ENCODE assay signal across 7 mouse cellular contexts in the genomic region with DNA sequence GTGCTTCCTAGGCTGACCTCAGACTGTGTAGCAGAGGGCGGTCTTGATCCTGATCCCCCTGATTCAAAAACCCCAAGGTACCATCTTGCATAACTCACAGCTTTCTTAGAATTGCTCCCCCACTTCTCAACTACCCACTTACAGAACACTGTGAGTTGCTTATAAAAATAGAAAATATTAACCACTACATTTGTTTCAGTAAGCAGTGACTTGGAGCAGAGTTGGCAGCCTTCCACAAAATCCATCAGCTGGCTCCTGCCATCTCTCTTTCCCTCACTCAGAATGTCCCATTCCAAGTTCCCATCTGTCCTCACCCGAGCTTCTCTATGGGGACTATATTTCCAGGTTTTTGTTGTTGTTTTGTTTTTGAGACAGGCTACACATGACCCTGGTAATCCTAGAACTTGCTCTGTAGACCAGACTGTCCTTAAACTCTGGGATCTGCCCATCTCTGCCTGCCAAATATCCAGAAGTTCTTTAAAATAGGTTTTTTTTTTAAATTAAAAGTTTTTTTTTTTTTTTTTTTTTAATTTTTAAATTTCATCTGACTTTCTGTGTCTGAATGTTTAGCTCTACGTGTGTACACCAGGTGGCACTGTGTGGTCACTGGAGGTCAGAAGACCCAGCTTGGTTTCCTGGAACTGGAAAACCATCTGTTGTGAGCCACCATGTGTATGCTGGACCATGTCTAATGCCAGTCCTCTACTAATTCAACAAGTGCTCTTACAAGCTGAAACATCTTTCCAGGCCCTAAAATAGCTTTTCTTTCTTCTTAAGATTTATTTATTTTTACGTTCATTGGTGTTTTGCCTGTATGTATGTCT. TPM values are rescaled to one million over a fixed set of nuclear protein-coding genes. Genes with fewer than 3 reads are reported as not detected.
DNase-seq lines count a peak whose midpoint lies in the region; ATAC-seq lines count a peak whose summit lies in the region.

No protein-coding gene starts in this region.

- peaks cover 10% of the 10 kb centered on the region for H3K4me1 ChIP-seq in hindbrain, embryonic 10.5 days (replicated peaks)
- H3K4me1 ChIP-seq in hindbrain, embryonic 13.5 days (replicated peaks), result peaks cover 13% of the 10 kb centered on the region

- DNase-seq in hindbrain, embryonic 10.5 days (ENCODE audit: low spot score), result peak; percentile 33
- DNase-seq in urinary bladder, postnatal 14 days (ENCODE audit: low spot score), result peak; percentile 42
- DNase-seq in urinary bladder, adult 2 months (ENCODE audit: low spot score), result no peak
- peak; percentile 44 for DNase-seq in c-Kit-positive CD71-positive TER-119-positive erythroid progenitor cells, embryonic 14.5 days (ENCODE audit: low spot score)
- peak; percentile 17 for DNase-seq in left cerebral cortex, postnatal 4 days
- peak; percentile 59 for DNase-seq in thymus, postnatal 14 days

- no peaks in the 10 kb centered on the region for H3K27me3 ChIP-seq in hindbrain, embryonic 10.5 days (ENCODE audit: insufficient read depth, poor library complexity, severe bottlenecking)
- H3K27me3 ChIP-seq in hindbrain, embryonic 13.5 days, result no peaks in the 10 kb centered on the region

- H3K27ac ChIP-seq in hindbrain, embryonic 10.5 days, result no peak overlapping the region
- H3K27ac ChIP-seq in hindbrain, embryonic 13.5 days, result no peak overlapping the region

- H3K4me2 ChIP-seq in hindbrain, embryonic 13.5 days, result no peak overlapping the region

- no peak overlapping the region for H3K4me3 ChIP-seq in hindbrain, embryonic 10.5 days
- H3K4me3 ChIP-seq in hindbrain, embryonic 13.5 days, result no peak overlapping the region

- H3K9me3 ChIP-seq in hindbrain, embryonic 10.5 days, result no peaks in the 10 kb centered on the region
- H3K9me3 ChIP-seq in hindbrain, embryonic 13.5 days, result no peaks in the 10 kb centered on the region

- no peak overlapping the region for H3K9ac ChIP-seq in hindbrain, embryonic 13.5 days

- H3K36me3 ChIP-seq in hindbrain, embryonic 10.5 days, result peaks cover 22% of the 10 kb centered on the region
- H3K36me3 ChIP-seq in hindbrain, embryonic 13.5 days, result peaks cover 4% of the 10 kb centered on the region

- 66% methylated on average over 4 of the region's 4 CpGs for WGBS in hindbrain, embryonic 10.5 days
- 76% methylated on average over 4 of the region's 4 CpGs for WGBS in hindbrain, embryonic 13.5 days

- intact Hi-C loops in left cerebral cortex, postnatal 4 days (cut with DNase I), result no loop called here

- no peak for ATAC-seq in hindbrain, embryonic 13.5 days (ENCODE audit: low FRiP score)

RNA-seq across cellular contexts. Expression of a gene that starts 1.7 kb away (rescaled TPM):
- 724 and 731 TPM in 2 replicates for polyA plus RNA-seq in hindbrain, embryonic 10.5 days (2016; fragmentation: Nextera tagmentation; extraction: Ambion mirVana)
- 596 and 616 TPM in 2 replicates for polyA plus RNA-seq in hindbrain, embryonic 13.5 days (2015; fragmentation: Nextera tagmentation; extraction: Ambion mirVana)
- 872 and 875 TPM in 2 replicates for polyA plus RNA-seq in urinary bladder, adult 2 months (2012; rRNA removed)
- 100 to 1,000 TPM; 527 to 578 TPM for total RNA-seq in left cerebral cortex, postnatal 4 days (2021)

RNA-seq across cellular contexts. Expression of a gene that starts 9.3 kb away (rescaled TPM):
- polyA plus RNA-seq in hindbrain, embryonic 10.5 days (2016; fragmentation: Nextera tagmentation; extraction: Ambion mirVana), result 15.3 and 15.8 TPM in 2 replicates
- 21.5 and 22.3 TPM in 2 replicates for polyA plus RNA-seq in hindbrain, embryonic 13.5 days (2015; fragmentation: Nextera tagmentation; extraction: Ambion mirVana)
- 11.7 and 11.8 TPM in 2 replicates for polyA plus RNA-seq in urinary bladder, adult 2 months (2012; rRNA removed)
- total RNA-seq in left cerebral cortex, postnatal 4 days (2021), result 10 to 100 TPM; 29.1 to 31.8 TPM

RNA-seq across cellular contexts. Expression of a gene that starts 29.7 kb away (rescaled TPM):
- 15.9 and 17.2 TPM in 2 replicates for polyA plus RNA-seq in hindbrain, embryonic 10.5 days (2016; fragmentation: Nextera tagmentation; extraction: Ambion mirVana)
- 16.9 and 17.3 TPM in 2 replicates for polyA plus RNA-seq in hindbrain, embryonic 13.5 days (2015; fragmentation: Nextera tagmentation; extraction: Ambion mirVana)
- polyA plus RNA-seq in urinary bladder, adult 2 months (2012; rRNA removed), result 3.0 and 3.7 TPM in 2 replicates
- 10 to 100 TPM in 1 of 2 experiments, 1 to 10 TPM in 1; 8.9 to 11.2 TPM for total RNA-seq in left cerebral cortex, postnatal 4 days (2021)
